Mouse (Mus musculus): ENCODE data around the gene Il11ra1.
"Not testable (repeated sequence)": the region's sequence is repeated elsewhere in the genome, so short reads cannot be mapped to it uniquely, and the experiment has no call there.

Il11ra1 gene

GRCm38 (mm10) chr4:41755338-41756305 is 55.8 kb downstream of the Il11ra1 start, which contains the start of gene Sigmar1:
Sigmar1 (minus strand) TSS chr4:41756157.
- peak; percentile 90 for DNase-seq

DNA sequence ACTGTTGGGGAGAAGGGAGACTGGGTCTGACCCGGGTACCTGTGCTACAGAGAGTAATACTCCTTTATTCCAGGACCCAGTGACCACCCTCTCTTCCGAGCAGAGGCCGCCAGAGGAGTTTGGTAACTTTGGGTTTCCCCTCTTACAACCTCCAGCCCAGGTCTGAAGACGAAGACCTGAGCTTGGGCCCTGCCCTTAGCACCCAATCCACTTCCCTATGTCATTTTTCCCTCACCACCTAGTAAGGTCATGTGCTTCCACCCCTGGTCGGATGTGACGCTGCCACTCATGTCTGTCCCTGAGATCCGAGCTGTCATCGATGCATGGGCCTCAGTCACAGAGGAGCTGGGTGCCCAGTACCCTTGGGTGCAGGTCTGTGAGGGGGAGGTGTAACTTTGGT is 56.7 kb downstream of the Il11ra1 start:
- DNase-seq, result no peak

- DNase-seq, result peak in 1 of 2 experiments; percentile 17
These were observed 57.5 kb downstream of the Il11ra1 start for GRCm38 (mm10) chr4:41757321-41757720.

GRCm38 (mm10) chr4:41758021-41758420 is 58.2 kb downstream of the Il11ra1 start:
- DNase-seq, result no peak

GRCm38 (mm10) chr4:41758701-41759100 is 58.9 kb downstream of the Il11ra1 start:
- DNase-seq, result no peak

- DNase-seq, result peak; percentile 41 to 75
These were observed 59.4 kb downstream of the Il11ra1 start for GRCm38 (mm10) chr4:41759206-41759605.

DNA sequence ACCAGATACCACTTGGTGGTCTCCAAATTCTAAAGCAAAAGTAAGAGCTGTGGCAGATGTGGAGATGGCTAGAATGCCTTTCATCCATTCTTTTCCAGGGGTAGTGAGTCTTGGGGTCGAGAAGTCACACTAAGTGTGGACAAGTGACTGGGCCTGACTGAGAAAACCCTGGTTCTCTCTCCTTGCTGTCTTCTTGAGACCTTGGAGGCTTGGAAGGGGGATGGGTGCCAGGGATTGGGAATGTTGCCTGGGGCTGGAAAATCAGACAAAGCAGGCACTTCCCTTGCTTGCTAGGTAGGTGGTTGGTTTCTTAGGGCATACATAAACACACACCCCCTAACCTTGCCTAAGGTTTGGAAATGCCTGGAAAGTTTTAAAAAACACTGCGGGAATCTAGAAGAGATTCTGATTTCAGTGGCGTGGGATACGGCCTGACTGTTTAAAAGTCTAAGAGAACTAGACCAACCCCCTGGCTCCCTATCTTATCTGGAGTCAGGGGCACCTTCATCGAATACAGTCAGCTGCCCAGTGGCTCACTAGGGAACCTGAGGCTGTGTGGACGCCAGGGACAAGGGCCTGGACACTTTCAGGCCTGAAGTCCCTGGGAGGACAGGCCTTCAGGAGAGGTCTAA is 60.0 kb downstream of the Il11ra1 start:
- DNase-seq, result no peak

DNA sequence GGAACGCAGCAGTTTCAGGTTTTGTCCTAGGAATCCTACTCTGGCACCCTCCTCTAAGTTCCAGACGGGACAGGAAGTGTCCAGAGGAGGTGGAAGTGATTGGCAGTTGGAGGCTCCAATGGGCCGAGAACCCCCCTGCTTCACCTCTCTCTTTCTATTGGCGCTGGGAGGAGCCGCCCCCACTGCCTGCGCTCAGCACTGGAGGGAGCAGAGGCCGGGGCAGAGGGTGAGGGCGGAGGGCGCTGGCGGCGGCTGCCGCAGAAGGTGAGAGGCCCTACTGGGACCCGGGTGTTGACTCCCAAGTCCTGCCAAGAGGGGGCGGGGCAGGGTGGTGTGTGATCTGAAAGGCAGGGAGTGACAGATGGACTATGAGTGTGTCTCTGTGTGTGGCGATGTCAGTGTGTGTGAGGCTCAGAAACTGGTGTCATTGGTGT is 60.5 kb downstream of the Il11ra1 start:
- DNase-seq, result peak; percentile 93 to 97

DNA sequence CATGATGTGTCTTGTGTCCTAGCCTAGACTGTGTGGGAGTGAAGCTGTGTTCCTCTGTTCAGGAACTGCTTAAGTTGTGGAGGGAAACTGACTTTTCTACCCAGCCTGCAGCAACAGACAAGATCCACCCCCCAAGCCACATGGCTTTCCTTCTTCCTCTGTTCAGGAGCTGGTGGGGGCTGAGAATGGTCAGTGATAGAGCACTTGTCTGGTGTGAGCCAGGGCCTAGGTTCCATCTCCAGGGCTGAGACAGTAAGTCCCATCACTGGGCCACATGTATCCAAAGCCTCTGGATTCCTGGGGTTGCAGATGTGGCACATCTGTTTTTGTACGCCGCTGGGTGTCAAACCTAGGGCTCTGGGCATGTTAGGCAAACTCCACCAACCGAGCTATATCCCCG is 61.1 kb downstream of the Il11ra1 start:
- no peak for DNase-seq

GRCm38 (mm10) chr4:41761680-41762079 is 61.9 kb downstream of the Il11ra1 start:
- DNase-seq, result no peak

DNA sequence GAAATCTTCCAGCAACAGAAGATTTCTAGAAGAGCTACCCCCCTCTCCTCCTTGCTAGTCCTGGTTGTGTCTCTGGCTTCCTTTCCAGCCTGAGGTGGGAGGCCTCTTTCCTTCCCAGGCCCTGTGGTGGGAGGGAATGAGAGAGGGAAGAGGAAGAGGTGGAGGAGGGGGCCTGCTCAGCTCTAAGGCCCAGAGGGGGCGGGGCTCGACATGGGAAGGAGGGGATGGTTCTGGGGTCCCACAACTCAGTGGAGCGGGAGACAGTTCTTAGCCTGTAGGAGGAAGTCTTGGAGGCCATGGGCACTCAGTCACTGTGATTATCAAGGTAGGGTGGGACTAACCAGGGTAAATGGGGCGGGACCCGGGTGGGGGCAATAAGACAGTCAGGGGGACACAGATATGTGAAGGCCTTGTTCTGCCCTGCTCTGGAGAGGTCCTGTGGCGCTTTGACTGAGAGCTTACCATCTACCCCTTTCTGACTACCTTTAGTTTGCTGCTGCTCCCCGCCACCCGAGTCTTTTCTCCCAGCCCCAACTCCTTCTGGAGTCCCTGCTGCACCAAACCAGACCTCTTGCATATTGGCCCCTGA is 62.4 kb downstream of the Il11ra1 start:
- peak in 1 of 2 experiments; percentile 37 for DNase-seq

GRCm38 (mm10) chr4:41762688-41763114 is 62.9 kb downstream of the Il11ra1 start:
- peak; percentile 62 to 77 for DNase-seq

GRCm38 (mm10) chr4:41763176-41763575 is 63.4 kb downstream of the Il11ra1 start:
- not testable (repeated sequence) for DNase-seq

DNA sequence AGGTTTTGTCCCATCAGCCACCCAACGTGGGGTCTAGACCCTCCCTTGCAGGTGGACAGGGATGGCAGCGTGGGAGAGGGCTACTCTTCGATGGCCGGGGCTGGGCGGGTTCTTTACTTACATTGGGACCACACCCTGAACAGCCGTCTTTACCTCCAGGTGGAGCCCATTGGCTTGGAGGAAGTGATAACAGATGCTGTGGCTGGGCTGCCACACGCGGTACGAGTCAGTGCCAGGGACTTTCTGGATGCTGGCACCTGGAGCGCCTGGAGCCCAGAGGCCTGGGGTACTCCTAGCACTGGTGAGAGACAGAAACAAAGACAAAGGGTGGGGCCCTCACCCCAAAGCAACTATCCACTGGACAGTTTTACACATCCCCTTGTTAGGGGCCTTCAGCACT is 67.5 kb downstream of the Il11ra1 start:
- not testable (repeated sequence) for DNase-seq

DNA sequence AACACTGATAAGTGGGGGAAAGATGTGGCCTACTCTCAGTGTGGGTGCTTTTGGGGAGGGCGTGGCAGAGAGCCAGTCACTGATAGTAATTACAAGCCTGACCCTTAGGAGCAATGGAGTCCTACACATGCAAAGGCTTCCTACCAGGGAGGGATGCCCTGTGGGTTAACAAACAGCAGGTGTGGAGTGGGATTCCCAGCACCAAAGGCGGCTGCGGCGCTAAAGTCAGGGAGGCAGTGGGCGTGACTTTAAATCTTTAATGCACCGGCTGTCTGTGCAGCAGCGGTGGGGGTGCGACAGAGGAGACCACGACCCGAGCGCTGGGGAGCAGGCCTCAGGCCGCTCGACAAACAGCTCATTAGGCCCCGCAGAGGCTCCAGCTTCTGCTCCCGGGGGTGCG is 73.2 kb downstream of the Il11ra1 start:
- DNase-seq, result peak in 1 of 2 experiments; percentile 30

DNA sequence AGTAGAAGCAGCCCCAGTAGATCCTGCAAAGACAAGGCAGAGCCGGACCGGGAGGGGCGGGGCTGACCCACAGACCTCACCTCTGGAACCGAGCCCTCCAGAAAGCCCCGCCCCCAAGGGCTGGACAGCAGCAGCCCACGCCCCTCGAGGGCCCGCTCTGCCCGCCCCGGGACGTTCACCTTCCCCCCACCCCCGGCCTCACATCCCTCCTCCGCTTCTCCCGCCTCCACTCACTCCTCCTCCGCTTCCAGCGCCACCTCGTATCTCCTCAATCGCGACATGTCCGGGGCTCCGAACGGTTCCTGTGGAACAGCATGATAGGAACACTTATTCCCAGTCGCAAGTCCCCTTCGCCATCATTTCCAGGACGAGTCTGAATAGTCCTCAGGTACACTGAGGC is 73.7 kb downstream of the Il11ra1 start:
- DNase-seq, result peak; percentile 82 to 88

DNA sequence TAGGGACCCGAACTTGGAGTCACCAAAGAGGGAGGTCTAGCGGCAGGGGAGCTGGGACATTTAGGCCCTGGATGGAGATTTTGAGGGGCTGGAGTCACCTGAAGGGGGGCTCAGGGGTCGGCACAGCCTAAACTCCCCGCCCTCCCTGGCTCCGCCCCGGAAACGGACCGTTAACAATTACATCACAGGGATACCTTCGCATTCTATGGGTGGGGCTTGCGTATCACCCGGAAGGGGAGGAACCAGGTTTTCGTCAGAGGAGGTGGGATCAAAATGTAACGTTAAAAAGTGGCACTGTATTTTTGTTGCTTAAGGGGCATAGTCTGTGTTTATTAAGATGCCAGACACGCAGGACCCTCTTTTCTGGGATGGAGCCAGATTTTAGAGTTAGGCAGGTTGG is 74.2 kb downstream of the Il11ra1 start, which contains the start of gene Ccl27a:
Gene Ccl27a (minus strand): TSS at position 246 of the 400 bp plus-strand sequence.
- DNase-seq, result peak; percentile 86

GRCm38 (mm10) chr4:41774506-41774905 is 74.7 kb downstream of the Il11ra1 start:
- DNase-seq, result not testable (repeated sequence)

GRCm38 (mm10) chr4:41775840-41776239 is 76.1 kb downstream of the Il11ra1 start:
- DNase-seq, result not testable (repeated sequence)

GRCm38 (mm10) chr4:41781271-41781670 is 81.5 kb downstream of the Il11ra1 start:
- not testable (repeated sequence) for DNase-seq

DNA sequence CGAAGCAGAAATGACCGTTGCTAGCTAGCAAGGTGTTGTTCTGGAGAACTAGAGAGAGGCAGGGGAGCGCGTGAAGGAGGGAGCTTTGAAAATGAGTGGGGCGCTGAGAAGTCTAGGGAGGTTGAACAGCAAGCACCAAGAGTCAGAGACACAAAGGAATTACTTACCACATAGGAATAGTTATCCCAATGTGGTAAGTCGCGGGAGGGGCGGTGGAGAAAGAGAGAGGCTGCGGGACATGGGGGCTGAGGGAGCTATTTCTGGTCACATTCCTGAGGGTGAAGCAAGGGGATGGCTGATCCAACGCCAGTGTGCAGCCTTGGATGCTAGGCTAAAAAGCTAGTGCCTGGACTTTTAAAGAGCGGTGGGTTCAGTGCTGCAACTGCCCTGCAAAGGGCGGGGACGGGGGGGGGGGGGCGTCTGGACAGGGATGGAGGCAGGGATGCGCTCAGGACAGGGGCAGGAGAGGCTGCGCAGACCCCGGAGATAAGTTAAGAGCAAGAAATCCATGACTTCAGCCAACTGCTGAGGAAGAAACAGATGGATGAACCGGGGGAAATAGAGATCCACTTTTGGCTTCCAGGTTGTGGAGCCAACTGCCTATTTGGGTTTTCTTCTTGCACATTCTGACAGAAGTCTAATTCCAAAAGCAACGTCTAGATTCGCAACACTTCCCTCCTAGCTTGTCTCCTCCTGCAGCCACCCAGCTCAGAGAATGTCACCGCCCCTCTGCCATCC is 82.1 kb downstream of the Il11ra1 start:
- DNase-seq, result peak in 1 of 2 experiments; percentile 20

DNA sequence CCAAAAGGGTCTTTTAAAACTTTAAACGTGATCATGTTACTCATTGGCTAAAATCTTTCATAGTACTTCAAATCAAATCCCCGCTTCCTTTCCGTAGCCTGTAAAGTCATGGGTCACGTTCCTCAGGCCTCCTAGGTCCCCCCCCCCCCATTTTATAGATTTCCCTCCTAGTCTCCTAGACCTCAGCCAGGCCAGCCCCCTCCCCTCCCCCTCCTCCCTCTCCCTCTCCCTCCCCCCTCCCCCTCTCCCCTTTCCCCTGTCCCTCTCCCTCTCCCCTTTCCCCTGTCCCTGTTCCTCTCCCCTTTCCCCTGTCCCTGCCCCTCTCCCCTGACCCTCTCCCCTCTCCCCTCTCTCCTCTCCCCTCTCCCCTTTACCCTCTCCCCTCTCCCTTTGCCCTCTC is 82.9 kb downstream of the Il11ra1 start:
- not testable (repeated sequence) for DNase-seq

Data from lung, postnatal 4 days (tissue).